Mouse (Mus musculus) gastrocnemius, adult 18-20 months (tissue): Measurements from ENCODE around the gene Bsg. TPM values are rescaled to one million over a fixed set of nuclear protein-coding genes. Genes with fewer than 3 reads are reported as not detected.
A peak's percentile ranks its signal among the peaks of the same experiment; 100 is the strongest.

ENCODE experiments used
- DNase-seq: peaks from one replicate; pipeline ENCODE4 v3.0.0; 2021; ENCODE audit warnings: low spot score
- total RNA-seq, 2 experiments: library from RNA; stranded (reverse); gene quantifications; 2 replicates each; pipeline ENCODE4 v1.2.3; 2021

Bsg gene
- total RNA-seq, 2 experiments from 2014 or later, result 540 to 773 TPM

DNA sequence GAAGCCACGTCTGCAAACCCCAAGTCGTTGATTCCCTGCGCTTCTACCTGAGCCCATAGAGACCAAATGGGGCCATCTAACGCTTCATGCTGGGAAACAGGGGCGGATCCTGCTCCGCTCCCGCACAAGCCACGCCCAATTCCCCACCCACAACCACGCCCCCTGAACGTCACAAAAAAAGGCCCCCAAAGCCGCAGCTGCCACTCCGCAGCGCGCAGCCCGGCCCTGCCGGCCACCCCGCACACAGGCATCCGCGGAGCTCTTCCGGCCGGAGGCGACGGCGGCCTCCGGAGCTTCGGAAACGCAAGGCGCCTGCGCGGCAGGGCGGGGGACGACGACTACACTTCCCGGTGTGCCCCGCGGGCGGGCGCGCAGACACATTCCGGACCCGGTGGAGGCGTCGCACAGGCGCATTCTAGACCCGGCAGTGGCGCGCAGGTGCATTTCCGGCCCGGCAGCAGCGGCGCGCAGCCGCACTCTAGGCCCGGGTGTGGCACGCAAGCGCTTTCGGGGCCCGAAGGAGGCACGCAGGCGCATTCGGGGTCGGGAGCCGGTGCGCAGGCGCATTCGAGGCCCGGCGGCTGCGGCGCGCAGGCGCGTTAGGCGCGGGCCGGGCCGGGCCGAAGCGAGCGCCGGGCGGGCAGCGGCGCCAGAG, 22.6 kb upstream of the Bsg start, which contains the start of gene Cdc34:
Gene Cdc34, plus strand, starts transcription at position 605 of the 655 bp plus-strand sequence.
- DNase-seq, result peak; percentile 99

DNA sequence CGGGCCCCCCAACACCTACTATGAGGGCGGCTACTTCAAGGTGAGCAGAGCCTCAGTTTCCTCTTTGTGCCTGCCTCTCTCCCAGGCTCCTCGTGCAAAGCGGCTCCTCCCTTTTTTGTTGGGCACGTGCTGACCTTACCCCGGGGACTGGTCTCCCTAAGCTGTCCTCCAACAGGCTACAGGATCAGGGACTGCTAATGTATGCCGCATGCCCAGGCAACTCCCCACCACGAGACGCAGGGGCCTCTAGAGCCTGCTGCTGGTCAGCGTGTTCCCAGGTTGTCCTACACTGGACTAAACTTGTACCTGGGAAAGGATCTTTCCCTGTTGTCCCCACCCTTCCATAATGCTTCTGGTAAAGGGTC, 21.8 kb upstream of the Bsg start:
- DNase-seq, result peak; percentile 37

DNA sequence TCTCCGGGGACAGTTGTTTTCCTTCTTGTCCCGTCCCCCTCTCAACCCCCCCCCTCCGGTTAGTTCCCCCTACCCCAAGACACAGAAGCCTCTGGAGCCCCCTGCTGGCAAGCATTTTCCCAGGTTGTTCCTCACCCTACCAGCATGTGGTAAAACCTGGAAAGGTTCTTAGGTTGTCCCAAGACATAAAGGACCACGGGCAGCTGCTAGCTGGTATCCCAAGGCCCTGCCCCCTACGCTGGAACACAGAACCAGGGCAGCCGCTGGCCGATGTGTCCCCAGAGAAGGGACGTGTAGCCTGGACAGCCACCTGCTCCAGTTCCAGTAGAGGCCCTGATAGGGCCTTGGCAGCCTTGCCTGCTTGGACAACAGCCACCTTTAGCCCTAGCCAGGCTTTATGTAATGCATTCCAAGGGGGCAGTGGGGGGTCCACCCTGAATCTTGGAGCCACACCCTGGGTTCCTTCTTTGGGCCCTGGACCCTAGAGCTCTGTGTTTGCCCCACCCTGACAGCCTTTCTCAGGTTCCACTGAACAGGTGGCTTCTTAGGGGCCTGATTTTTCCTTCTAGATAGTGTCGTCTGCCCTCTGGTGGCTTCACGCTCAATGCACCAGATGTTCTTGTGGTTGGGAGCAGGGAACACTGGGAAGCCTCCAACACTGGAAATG, 21.2 kb upstream of the Bsg start:
- peak; percentile 81 for DNase-seq

DNA sequence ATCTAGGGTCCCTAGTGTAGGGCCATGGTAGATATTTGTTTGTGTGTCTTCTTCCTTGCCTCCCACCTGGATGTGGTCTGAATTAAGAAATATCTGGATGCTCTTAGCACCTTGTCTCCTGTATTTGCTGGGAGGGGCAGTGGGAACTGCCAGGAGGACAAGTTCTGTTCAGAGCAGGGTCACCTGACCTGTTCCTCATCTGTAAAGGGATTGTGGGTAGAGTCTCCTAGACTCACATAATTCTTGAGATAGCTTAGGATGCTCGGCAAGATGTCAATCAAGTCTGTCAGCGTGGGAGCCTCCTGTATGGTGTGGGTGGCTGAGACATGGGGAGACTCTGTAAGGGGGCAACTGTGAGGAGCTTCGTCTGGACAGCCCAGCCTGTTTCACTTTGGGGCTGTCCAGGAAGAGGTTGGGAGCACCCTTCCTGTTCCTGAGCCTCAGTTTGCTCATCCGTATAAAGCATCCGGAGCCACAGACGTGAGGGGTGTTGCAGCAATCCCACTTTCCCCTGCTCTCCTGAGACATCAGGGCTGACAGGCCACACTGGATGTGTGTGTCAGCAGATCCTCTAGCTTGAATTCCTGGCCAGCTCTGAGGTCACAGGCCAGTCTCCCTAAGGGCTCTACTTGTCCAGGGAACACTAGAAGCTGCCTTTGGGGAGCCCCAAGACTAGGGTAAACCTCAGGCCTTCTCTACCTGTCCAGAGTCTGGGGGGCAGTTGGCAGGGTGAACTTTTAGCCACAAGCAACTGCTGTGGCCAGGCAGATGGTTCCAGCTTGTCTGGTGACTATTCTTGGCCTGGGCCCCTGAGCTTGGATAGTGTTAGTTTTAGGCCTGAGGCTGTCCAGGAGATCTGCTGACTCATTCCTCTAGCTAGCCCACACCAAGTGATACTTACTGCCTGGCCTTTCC, 20.3 kb upstream of the Bsg start:
- DNase-seq, result peak; percentile 86

DNA sequence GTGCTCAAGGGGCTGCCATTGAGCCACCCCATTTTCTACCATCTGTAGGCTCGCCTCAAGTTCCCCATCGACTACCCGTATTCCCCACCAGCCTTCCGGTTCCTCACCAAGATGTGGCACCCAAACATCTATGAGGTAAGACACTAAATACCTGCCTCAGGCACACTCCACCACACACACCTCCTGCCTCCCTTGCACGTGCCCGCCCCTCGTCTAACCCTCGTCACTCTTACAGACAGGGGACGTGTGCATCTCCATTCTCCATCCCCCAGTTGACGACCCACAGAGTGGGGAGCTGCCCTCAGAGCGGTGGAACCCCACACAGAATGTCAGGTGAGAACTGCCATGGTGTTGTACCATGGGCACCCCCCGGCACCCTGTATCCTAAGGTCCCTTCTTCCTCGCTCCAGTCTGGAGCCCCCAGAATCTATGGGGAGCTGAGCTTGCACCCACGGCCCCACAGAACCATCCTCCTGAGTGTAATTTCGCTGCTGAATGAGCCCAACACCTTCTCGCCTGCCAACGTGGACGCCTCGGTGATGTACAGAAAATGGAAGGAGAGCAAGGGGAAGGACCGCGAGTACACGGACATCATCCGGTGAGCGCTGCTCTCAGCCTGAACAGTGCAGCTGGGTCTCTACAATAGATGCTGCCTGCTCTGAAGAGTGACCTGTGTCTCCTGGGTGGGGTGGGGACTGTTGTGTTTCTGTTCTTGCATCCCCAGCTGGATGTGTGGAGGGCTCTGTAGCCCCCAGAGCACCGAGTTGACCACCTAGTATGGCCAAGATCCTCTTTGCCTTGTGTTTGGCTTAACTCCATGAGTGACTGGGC, 19.3 kb upstream of the Bsg start:
- DNase-seq, result no peak

DNA sequence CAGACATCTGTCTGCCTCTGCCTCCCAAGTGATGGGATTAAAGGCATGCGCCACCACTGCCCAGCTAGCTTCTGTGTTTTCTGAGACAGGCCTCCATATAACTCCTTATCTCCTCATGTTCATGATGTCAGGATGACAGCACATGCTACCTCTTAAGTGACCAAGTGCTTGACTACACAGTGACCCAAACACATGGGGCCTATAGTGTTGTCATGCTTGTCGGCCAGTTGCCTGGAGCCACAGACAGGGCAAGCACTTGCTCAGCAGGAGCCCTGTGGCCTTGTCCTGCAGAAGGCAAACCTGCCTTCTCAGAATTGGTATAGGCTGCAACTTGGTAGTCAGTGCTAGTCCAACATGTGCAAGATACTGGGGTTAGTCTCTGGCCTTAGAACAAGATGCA, 18.1 kb upstream of the Bsg start:
- DNase-seq, result no peak

DNA sequence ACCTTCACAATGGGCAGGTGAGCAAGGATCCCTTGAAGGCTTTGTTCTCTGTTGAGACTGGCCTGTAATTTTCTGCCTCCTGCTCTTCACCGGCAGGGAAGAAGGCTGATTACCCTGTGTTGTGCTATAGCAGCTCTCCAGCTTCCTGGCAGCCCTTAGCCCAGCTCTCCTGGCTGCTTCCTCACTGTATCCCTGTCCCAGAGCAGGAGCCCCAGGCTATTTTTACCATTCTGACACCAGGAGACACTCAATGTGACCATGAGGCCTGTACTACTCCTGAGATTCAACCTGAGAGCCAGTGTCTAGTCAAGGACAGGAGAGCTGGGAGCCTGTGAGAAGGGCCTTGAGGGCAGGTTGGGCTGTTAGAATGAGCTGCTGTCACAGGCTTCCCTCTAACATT, 17.6 kb upstream of the Bsg start:
- DNase-seq, result peak; percentile 76

DNA sequence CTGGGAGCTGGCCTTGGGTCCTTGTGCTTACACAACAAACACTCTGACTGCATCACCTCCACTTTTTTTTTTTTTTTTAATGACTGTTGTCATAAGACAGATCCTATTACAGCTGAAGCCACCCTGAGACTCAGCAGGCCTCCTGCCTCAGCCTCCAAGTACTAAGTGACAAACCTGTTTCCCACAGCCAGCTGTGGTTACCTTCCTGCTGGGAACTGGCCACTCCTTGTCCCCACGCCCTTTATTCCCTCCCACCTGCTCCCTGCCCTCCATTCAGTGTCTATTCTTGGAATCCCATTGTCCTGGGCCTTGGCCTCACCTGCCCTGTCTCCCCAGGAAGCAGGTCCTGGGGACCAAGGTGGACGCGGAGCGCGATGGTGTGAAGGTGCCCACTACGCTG, 16.8 kb upstream of the Bsg start:
- no peak for DNase-seq

DNA sequence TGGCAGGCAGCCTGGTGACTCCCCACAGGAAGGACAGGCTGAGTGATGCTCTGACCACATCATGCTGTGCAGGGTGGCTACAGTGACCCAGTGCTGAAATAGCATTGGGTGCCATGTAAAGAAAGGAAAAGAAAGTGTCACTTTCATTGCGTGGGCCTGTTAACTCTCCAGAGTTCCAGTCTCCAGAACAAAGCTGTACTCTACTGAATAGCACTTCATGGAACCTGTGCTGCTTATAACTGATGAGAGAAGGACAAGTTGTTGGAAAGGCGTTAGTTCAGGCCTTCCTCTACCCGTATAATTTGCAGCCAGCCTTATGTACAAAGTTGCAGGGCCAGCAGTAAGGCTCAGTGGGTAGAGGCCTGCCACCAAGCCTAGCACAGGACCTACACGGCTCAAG, 15.6 kb upstream of the Bsg start, which contains the start of gene Gzmm:
Gene Gzmm, plus strand, starts transcription at position 301 of the 400 bp plus-strand sequence.
- no peak for DNase-seq

DNA sequence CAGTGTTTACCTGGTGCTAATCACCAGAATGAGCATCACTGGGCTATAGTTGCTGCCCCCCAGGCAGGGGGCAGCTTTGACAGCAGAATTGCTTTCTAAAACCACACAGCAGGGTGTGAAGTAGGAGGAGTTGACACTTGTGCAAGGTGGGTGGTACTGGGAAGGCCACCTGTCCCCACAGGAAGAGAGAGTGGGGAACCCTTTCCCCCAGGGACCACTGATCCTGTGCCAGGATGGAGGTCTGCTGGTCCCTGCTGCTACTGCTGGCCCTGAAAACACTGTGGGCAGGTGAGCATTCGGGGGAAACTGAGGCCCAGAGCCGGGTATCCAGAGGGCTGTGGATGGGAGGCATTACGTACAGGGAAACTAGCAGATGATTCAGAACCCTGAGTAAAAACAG, 15.1 kb upstream of the Bsg start:
- no peak for DNase-seq

DNA sequence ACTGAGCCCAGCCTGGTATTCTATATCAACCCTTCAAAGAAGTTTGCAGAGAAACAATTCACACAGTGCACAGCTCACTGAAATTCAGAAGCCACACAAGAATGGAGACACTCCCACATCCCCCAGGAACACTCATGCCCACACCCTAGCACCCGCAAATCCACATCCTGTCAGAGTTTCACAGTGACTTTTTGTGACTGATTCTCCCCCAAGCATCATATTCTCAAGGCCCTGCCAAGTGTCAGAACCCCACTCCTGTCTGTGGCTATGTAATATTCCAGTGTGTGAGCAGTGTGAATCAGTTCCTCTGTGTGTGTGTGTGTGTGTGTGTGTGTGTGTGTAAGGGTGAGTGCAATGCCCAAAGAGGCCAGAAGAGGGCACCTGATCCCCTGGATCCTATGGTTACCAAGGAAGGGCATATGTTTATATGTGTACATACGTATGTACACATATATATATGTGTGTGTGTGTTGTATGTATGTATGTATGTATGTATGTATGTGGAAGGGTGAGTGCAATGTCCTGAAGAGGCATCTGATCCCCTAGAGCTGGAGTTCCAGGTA, 12.2 kb upstream of the Bsg start:
- no peak for DNase-seq

DNA sequence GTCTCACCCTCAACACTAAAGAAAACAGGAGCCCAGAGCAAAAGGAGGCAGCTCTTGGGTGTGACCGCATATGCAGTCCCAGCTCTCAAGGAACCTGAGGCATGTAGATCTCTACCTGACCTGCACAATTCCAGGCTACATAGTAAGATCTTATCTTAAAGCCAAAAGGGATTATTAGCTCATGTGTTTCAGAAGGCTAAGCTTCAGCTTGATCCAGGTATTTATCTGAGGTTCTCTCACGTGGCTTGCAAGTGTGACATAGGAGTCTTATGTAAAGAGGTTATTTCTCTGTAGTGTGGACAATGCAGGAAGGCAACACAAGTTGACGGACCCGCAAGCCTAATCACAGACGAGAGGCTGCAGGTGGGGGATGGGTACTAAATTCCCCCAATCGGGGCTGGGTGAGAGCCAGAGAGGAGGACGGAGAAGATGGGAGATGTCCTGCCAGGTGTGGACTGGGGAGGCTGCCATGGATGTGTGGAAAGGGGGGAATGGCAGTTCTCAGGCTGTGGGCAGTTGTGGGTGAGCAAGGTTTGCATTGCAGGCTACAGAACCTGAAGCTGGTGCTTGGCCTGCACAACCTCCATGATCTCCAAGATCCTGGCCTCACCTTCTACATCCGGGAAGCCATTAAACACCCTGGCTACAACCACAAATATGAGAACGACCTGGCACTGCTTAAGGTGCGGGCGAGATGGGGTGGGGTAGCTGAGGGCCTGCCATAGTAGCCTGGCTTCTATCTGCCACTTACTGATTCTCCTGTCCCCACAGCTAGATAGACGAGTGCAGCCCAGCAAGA, 10.5 kb upstream of the Bsg start:
- DNase-seq, result no peak

DNA sequence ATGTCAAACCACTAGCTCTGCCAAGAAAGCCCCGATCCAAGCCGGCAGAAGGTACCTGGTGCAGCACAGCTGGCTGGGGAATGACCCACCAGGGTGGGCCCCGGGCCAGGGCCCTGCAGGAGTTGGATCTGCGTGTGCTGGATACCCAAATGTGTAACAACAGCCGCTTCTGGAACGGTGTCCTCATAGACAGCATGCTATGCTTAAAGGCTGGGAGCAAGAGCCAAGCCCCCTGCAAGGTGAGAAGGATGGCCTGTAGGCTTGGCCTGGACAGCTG, 10.0 kb upstream of the Bsg start:
- no peak for DNase-seq

DNA sequence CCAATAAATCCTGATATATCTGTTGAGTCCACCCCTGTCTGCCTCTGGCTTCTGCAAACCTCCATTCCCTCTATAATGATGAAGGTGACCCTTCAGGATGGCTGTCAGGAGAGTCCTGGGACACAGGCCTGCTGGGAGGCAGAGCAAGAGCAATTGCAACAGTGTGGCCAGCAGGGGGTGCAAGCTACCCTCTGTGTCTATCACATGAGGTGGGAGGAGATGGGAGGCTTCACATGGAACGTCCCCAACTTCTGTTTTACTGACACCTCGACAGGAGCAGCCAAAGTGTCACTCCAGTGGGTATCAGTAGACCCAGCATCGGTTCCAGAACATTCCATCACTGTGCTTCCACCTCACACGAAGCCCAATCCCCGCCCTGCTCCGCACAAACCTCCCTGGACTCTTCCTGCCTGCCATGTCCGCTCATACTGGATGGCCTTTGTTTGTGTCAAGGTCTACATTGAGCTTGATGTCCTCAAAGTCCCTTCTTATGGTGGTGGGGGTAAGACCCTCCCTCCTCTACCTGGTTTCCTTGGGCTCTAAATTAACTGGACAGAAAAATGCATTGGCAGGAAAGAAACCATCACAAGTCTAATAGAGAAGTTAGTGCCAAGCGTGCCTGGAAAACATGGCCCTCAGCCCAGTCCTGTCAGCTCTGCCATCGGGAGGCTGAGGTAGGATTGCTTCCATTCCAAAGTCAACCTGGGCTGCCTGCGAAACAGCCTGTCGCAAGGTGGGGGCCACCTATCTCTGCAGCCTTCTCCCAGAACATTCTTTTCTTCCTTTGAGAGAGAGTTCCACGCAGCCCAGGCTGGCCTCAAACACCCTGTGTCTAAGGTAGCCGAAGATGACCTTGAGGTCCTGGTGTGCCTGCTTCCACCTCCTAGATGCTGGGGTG, 8.8 kb upstream of the Bsg start:
- peak; percentile 83 for DNase-seq

DNA sequence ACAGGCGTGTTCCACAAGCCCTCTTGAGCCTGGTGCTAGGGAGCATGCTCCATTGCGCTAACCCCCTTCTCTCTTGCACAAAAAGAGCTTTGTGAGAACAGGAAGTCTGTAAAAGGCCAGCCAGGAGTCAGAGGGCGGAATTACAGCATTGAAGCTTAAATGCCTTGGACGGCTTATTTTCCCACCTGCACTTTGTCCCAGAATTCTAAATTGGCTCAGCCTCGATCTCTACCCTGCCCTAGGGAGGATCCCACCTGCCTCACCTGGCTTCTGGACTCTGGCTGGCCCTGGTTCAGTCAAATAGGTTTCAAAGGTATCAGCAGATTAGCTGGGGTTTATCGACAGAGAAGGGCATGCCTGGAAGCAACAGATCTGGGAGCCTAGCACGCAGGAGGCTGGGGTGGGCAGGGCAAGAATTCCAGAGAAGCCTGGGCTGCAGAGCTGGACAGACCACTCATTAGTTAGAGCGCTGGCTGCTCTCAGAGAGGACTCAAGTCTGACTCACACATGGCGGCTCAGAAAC, 8.1 kb upstream of the Bsg start:
- DNase-seq, result no peak

DNA sequence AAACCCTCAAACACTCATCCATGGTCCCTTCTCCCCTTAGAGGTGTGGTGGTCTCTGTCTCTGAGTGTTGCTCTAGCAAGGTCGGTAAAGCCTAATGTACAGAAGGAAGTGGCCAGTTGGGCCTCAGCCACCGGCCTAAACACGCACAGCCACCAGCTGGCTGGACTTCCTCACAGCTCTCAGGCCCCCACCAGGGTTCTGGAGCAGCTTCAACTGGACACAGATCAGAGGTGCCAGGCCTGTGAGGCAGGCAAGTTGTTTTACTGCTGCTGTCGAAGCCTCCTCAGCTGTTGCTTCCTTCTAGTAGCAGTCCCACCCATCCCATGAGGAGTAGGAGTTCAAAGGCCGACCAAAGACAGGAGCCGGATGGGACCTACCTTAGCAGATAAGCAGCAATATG, 6.4 kb upstream of the Bsg start:
- no peak for DNase-seq

DNA sequence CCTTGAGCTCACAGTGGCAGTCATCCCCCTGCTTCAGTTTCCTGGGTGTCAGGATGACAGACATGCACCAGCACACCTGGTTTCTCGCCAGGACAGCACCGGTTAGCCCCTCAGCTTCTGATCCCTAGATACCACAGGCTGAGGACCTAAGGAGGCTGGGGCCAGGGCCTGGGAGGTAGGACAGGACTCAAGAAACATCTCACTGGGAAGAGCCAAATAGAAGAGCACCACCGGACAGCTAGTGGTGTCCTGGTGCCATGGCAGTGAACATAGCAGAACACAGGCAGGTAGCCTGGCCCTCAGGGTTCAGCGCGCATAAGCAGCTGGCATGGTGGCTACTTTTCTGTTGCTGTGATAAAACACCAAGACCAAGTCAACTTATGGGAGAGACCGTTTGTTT, 5.8 kb upstream of the Bsg start:
- DNase-seq, result no peak

DNA sequence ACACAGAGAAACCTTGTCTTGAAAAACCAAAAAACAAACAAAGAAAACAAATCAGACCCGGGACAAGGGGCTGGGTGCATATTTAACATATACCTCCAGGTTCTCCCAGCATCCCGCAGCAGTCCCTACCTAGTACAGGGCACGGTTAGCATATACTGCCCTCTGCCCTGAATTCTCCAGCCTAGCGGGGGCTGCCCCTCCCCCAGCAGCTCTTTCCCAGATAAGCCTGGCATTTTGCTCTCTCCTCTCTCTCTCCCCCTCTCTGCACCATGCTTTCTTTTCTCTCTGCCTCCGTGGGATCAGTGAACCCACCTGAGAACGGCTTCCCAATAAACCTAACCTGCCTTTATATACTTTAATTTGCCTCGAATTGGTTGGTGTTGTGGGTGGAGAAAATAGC, 3.6 kb upstream of the Bsg start:
- no peak for DNase-seq

DNA sequence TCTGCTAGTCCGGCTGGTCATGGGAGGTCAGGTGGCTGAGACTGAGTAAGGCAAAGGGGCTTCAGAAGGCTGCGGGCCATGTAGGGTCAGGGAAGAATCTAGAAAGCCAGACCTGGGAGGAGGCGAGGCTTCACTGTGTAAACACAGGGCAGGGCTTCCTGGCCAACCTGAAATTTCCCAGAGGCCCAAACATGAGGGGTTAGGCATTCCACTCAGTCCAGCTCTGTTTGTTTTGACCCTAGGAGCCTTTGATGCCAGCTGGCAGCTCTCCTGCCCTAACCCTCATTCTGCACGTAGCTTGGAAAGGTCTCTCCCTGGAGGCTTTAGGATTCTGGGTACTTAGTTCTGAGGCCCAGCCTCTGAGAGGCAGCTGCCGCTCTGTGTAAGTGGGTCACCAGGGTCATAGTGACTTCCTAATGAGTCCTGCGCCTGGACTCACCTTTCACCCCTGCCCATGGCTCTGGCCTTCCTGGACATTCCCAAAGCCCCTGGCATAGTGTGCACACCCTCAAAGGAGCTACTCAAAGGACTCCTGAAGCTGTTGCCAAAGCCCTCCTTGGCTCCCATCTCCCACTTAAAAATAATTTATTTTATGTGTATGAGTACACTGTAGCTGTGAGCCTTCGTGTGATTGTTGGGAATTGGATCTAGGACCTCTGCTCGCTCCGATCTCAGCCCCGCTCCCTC, 2.7 kb upstream of the Bsg start:
- DNase-seq, result no peak
